In genomic region chr5:114949812-114950211, GRCm38 (mm10) we compare ENCODE assay signal across 20 mouse cellular contexts. TPM values are rescaled to one million over a fixed set of nuclear protein-coding genes. Genes with fewer than 3 reads are reported as not detected.
"Had no signal": no experiment of that assay in that cellular context is flagged by ENCODE, and none has a peak within 500 bp of the region (broad histone marks: within the 10 kb centered on the region; RNA-seq: fewer than 3 reads in every experiment).

No protein-coding gene starts in this region.

- H3K4me2 ChIP-seq: limb, embryonic 15.5 days; liver, embryonic 12.5 days; lung, embryonic 14.5 days; midbrain, embryonic 15.5 days had no signal

- H3K4me1 ChIP-seq: midbrain, embryonic 15.5 days had no signal

- DNase-seq: kidney, adult 11 months; kidney, adult 9 months; kidney, postnatal 36 days; layer of hippocampus, adult 9-11 months; layer of hippocampus, postnatal 36 days; lung, embryonic 14.5 days; lung, postnatal 10 days; lung, postnatal 4 days; right cerebral cortex, adult 18-20 months; right cerebral cortex, postnatal 25 days; thymus, postnatal 36 days had no signal

- H3K27me3 ChIP-seq: limb, embryonic 15.5 days; midbrain, embryonic 15.5 days had no signal

- H3K9ac ChIP-seq: limb, embryonic 15.5 days; liver, embryonic 12.5 days; lung, embryonic 14.5 days; midbrain, embryonic 15.5 days had no signal

- H3K4me3 ChIP-seq: limb, embryonic 15.5 days; liver, embryonic 12.5 days; midbrain, embryonic 15.5 days had no signal

- ATAC-seq: liver, embryonic 12.5 days had no signal

- H3K27ac ChIP-seq: kidney, postnatal 0 days; limb, embryonic 15.5 days; liver, embryonic 12.5 days; midbrain, embryonic 15.5 days had no signal

- H3K9me3 ChIP-seq: limb, embryonic 15.5 days; liver, embryonic 12.5 days; midbrain, embryonic 15.5 days had no signal

RNA-seq across cellular contexts. Expression of gene Hnf1a, which starts 21.1 kb away (rescaled TPM):
- total RNA-seq: layer of hippocampus, adult 18-20 months; layer of hippocampus, postnatal 36 days; left cerebral cortex, adult 8-10 months; left cerebral cortex, postnatal 36 days; megakaryocyte, adult 5-6 weeks had no signal
- polyA plus RNA-seq: limb, embryonic 15.5 days; lung, embryonic 14.5 days; neural tube, embryonic 11.5 days had no signal

RNA-seq across cellular contexts. Expression of gene Oasl1, which starts 26.8 kb away (rescaled TPM):
- total RNA-seq: layer of hippocampus, adult 18-20 months; layer of hippocampus, postnatal 36 days; left cerebral cortex, postnatal 36 days had no signal
